Mouse (Mus musculus): ENCODE data around the gene Thnsl2.

DNA sequence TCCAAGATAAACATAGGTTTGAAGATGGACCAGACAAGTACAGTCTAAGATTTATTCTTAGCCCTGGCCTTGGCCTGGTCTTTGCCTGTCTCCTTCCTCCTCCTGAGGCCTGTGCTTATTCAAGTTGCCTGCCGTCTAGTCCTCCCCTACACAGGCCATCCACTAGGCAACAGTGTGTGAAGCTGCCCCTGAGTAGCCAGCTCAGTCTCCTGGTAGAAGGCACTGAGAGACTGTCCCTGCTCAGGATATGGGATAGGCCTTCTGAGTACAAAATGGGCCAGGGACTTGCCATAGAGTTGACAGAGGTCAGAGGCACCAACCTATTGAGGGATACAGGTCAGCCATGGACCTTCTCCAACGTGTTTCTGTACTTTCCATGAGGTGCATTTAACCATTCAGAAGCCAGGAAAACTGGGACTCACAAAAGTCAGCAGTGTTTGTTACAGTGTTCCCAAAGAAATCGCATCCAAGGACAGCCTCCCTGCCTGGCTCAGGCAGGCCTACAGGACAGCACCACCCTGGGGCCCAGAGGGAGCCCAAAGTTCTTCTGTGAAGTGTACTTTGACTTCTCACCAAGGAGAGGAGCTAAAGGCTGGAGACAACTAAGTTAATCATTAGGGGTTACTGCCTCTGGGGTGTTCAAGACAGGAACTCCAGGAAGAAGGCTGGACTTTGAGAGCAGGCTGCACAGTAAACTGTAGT is 1.2 kb upstream of the Thnsl2 start:
- no peak for TF ChIP-seq CTCF (IDR thresholded peaks at IDR 0.05; ENCODE audit: low read depth, low read length)
- TF ChIP-seq POLR2AphosphoS5 (IDR thresholded peaks at IDR 0.05; ENCODE audit: insufficient replicate concordance, low read depth, low read length), result no peak
- no peak for TF ChIP-seq GATA1 (IDR thresholded peaks at IDR 0.05; ENCODE audit: borderline replicate concordance, low read length)
- no peak for TF ChIP-seq GATA2 (IDR thresholded peaks at IDR 0.05; ENCODE audit: borderline replicate concordance, low read depth, low read length)
